Mouse (Mus musculus) thymus, postnatal 10 days (tissue): ENCODE results near the gene Gba.
"Not testable (repeated sequence)": the region's sequence is repeated elsewhere in the genome, so short reads cannot be mapped to it uniquely, and the experiment has no call there.

Experiments used
- DNase-seq, 2 experiments: peaks; one replicate each; pipeline ENCODE4 v3.0.0; 2021; ENCODE audit warnings: low spot score in 2 of 2

The Gba gene

DNA sequence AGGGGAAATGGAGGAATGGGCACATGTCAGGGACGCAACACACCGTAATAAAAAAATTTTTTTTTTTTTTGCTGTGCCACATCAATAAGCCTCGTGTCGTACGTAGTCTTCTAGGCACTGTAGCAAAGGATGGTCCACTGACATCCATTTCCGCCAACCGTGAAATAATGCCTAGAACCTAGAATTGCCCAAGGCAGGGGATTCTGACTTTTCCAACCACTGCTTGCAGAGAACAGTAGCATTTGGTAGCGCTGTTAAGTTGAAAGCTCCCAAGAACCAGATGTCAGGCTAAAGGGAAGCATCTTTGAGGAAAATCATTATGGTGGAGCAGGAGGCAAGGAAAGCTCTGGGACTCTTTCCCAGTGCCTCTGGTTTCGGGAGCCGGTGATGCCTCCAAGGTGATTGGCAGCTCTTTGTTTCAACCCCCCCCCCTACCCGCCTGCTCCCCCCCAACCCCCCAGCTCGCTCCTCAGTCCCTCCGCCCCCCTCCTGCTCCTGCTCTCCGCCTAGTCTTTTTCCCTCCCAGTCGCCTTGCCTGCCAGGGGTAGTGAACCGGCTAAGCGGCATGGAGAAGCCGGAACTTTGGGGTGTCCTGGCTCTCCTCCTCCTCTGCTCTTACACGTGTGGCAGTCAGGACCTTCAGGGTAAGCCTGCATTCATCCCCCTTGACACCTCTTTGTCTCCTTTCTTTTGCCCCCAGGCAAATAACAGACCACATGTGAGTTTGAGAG, 12.1 kb downstream of the Gba start, which contains the start of gene Thbs3:
Gene Thbs3, plus strand, starts transcription at position 500 of the 731 bp plus-strand sequence.
- DNase-seq = no peak

DNA sequence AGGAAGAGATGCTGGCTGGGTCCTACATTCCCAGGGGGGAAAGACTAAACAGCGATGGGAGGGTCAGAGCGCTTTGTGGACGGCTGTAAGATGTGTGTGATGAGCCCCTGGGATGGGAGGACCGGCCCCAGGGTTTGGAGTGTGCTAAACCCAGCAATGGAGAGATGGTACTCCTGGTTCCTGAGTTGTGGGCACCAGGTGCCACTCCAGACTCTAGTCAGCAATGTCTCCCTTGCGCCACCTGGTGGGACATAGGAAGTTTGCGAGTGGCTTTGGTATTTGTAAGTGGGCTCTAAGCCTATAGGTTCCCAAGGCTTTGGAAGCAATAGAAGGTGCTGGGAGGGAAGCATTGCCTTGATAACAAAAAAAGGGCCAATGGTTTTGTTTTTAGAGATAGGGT, 13.1 kb downstream of the Gba start:
- DNase-seq = peak; percentile 70 to 85

DNA sequence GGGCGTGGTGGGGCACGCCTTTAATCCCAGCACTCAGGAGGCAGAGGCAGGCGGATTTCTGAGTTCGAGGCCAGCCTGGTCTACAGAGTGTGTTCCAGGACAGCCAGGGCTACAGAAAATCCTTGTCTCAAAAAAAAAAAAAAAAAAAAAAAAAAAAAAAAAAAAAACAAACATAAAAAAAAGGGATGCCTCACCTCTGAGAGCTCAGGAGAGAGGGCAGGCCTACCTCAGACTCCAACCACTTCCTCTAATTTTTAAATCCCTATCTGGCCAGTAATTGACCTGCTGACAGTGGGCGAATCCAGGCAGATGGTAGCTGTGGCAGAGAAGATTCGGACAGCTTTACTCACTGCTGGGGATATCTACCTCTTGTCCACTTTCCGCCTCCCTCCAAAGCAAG, 13.7 kb downstream of the Gba start:
- not testable (repeated sequence) for DNase-seq

DNA sequence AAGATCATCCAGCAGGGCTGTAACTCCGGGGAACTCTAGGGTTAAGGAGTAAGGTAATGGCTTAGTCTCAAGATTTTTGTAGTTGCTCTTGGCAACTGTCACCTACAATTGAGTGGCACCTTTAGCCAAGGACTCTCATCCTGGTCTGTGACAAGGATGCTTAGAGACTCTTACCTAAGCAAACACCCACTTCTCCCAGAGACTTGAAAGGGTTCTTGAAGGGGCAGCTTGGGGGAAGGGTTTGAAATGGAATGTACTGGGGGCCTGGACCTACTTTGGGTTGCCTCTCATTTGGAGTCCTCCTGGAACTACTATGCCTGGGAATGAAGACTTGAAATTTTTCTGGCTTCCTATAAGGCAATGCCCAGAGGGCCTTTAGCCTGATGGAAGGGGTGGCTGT, 15.5 kb downstream of the Gba start:
- DNase-seq = no peak

DNA sequence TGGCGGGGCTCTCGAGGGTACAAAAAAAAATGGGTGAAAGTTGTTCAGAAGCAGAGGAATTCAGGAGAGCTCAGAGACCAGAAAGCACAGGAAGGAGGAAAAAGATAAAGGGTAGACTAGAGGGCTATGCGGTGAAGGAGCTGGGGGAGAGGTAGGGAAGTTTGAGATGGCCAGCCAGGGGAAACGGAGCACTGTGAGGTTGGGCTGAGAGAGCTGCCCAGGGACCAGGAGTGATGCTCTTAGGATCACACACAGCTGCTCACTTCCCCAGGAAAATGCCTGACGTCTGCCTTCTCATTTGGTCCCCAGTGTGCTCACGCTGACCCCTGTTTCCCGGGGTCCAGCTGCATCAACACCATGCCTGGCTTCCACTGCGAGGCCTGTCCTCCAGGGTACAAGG, 16.8 kb downstream of the Gba start:
- DNase-seq = no peak

DNA sequence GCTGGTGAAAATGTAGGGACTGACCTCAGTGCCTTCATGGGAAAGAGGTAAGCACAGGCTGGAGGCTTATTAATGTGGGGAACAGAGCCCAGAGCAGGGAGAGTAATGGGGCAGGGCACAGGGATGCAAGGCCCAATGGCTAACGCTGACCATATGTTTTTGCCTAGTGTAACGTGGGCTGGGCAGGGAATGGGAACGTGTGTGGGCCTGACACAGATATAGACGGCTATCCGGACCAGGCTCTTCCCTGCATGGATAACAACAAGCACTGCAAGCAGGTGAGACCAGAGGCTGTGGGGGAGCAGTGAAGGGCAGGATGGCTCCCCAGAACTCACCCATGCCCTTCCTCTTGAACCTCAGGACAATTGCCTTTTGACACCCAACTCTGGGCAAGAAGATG, 18.4 kb downstream of the Gba start:
- no peak for DNase-seq

DNA sequence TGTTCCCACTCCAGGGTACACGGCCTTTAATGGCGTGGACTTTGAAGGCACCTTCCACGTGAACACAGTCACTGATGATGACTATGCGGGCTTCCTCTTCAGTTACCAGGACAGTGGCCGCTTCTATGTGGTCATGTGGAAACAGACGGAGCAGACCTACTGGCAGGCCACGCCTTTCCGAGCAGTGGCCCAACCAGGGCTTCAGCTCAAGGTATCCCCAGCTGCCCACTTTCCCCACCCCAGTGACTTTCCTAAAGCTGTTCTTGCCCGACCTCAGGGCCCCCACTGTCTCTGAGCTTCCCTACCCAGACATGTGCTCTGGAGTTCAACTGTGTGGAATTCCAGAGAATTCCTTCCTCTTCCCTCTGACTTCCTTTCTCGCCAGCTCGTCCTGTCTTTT, 22.1 kb downstream of the Gba start:
- DNase-seq = no peak

DNA sequence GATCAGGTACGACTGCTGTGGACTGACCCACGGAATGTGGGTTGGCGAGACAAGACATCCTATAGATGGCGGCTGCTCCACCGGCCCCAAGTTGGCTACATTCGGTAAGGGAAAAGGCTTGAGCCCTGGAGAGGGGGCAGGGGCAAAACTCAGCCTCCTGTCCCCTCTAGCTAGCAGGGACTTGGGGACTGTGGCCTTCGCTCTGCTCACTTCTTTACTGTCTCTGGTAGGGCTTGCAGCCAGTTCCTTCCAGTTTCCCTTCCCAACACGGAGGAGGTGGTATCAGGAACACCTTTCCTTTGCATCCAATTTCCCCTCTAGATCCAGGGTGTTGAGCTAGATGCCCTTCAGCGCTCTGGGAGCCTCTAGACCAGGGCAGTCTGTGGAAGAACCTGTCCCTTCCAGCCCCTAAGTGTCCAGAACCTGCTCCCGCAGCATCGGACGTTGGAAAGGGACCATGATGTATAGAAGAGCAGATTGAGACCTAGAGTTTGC, 22.6 kb downstream of the Gba start:
- DNase-seq = no peak

DNA sequence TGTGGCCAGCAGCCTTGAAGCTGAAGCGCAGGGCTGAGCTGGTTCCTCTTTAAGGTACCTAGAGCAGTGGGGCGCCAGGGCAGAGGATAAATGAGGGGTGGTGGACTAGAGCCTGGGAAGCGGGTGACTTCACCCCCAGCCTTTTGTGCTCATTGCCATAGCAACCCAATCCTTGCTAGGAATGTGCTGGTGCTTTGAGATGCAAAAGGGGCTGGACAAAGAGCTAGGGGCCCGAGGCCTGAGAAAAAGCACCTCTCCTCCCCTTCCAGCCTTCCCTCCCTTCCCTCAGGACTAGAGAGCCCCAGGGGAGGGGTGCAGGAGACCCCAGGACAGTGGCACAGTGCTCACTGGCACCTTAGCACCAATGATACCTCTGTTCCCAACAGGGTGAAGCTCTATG, 23.2 kb downstream of the Gba start:
- DNase-seq = no peak

DNA sequence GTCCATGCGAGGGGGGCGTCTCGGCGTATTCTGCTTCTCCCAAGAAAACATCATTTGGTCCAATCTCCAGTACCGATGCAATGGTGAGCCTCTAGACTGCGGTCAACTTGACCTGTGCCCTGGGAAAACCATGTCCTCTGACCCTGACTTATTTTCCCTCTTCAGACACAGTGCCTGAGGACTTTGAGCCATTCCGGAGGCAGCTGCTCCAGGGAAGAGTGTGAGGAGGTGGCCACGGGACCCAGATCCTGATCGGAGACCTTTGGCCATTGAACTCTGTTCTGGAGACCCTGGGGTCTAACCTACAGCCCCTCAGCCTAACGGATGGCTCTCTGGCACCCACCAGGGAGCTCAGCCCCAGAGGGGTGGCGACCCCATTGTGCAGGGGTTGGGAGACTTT, 23.6 kb downstream of the Gba start:
- no peak for DNase-seq

DNA sequence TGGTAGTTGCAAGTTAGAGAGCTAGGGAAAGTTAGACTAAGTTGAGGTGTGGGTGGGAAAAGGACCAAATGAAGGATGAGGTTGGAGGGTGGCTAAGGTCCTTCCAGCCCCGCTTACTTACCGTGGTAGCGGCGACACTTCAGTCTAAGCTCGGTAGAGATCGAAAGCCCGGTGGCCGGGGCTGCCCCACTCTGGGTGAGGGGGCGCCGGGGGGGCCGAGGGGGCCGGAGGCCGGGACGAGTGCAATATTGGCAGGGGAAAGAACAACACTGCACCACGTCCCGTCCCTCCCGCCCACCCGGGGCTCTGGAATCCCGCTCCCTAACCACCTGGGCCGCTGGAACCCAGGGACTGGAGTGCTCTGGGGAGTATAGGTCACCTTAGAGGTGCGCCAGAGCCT, 24.2 kb downstream of the Gba start, which contains the start of gene Mtx1:
Gene Mtx1, minus strand, starts transcription at position 189 of the 400 bp plus-strand sequence.
- no peak for DNase-seq

DNA sequence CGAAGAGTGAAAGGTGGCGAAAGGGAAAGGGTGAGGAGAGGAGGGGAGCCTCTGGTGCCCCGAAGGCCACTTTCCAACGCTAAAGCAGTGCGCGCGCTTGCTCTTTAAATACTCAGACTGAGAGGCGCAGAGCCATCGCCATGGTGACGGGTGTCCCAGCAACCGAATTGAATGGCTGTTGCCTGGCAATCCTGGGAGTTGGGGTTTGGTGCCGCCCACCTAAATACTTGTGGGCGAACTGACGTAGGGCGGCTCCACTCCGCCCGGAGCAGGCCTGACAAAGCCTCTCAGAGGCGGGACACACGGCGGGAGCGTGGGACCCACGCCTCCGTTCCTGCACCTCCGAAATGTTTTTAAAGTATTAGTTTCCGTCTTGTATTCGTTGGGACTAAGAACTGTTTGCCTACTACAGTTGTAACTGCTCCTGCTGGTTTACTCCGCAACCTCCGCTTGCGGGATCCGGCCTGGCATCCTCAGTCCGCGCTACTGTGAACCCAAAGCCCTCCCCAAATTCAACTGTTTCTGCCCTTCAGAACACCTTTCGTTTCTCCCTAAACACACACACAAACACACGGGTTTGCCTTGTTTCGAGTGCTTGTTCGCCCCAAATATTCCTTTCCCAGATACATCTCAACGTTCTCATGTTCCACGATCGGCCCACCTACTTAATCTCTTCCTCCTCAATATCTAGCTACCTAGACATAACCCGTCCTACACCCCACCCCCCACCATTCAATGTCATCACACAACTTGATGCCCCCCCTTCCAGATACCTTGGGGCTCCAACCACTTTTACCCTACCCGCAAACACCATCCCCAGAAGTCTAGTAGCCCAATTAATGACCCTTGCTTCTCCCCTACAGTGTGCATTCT, 24.8 kb downstream of the Gba start:
- peak; percentile 16 to 23 for DNase-seq

DNA sequence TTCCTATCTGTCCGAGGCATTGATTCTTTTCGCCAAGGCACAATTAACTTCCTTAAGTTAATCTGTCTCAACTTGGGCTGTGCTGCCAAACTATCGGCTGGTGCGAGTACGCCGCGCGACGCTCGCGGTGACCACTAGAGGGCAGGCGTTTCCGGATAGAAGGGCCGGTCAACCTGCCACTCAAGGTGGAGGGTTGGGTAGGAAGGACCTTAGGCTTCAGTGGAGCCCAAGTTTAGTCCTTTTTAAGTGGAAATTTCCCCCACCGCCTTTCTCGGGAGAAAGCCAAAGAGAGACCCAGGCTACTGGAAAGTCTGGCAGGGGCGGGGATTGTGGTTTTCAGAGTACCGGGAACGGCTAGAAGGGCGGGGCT, 25.4 kb downstream of the Gba start:
- DNase-seq = peak; percentile 66 to 91

DNA sequence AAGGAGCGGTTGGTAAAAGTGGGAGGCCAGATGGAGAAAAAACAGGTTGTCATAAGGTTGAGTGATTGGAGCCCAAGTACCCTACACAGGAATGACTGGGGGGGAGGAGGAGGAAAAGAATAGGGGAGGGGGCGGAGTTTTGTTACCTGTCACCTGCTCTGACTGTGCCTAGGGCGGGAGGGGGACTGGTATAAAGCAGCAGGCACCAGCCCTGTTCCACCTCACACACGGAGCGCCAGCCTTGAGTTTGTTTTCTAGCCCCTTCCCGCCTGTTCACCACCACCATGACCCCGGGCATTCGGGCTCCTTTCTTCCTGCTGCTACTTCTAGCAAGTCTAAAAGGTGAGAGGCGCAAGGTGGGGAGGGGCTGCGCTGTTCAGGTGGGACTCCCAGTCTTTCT, 26.1 kb downstream of the Gba start, which contains the start of gene Muc1:
Gene Muc1, plus strand, starts transcription at position 222 of the 400 bp plus-strand sequence.
- DNase-seq = no peak

DNA sequence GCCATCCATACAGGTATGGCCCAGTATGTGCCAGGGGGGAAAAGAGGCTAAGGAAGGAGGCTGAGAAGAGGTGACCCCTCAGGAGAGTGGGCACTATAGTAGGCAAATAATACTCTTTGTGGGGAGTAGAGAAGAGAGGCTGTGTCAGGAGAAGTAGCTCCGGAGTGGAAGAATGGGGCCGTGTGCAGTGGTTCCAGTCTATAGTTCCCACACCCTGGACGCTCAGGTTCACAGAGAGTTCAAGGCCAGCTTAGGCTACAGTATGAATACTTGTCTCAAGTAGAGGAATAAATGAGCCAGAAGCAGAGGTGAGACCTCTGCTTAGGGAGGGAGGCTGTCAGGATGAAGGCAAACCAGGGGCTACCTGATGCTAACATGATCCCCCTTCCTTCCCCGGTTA, 26.5 kb downstream of the Gba start:
- DNase-seq = no peak

DNA sequence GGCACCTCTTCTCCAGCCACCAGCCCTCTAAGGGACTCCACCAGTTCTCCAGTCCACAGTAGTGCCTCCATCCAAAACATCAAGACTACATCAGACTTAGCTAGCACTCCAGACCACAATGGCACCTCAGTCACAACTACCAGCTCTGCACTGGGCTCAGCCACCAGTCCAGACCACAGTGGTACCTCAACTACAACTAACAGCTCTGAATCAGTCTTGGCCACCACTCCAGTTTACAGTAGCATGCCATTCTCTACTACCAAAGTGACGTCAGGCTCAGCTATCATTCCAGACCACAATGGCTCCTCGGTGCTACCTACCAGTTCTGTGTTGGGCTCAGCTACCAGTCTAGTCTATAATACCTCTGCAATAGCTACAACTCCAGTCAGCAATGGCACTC, 27.8 kb downstream of the Gba start:
- DNase-seq = no peak

DNA sequence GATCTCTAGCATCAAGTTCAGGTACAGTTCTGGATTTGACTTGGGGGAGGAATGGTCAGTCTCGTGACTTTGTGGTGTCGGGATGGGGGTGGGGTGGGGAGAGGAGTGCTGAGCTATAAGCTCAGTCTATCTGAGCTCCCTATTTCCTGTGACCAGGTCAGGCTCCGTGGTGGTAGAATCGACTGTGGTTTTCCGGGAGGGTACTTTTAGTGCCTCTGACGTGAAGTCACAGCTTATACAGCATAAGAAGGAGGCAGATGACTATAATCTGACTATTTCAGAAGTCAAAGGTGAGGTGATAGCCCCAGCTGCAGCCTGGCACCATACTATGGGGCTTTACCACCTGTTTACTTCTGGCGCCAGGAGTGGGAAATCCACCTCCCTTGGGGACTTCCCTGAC, 28.6 kb downstream of the Gba start:
- no peak for DNase-seq

DNA sequence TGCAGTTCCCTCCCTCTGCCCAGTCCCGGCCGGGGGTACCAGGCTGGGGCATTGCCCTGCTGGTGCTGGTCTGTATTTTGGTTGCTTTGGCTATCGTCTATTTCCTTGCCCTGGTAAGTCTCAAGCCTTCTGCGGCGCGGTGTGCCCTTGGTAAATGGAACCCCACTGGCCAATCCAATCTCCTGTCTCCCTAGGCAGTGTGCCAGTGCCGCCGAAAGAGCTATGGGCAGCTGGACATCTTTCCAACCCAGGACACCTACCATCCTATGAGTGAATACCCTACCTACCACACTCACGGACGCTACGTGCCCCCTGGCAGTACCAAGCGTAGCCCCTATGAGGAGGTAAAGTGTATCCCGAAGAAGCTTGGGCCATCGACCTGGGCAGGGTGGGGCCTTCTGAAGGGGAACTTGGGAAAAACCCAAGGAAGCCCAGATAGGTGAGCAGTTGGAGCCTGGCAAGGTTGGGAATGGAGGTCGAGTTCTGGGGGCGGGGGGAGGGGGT, 29.1 kb downstream of the Gba start:
- no peak for DNase-seq

DNA sequence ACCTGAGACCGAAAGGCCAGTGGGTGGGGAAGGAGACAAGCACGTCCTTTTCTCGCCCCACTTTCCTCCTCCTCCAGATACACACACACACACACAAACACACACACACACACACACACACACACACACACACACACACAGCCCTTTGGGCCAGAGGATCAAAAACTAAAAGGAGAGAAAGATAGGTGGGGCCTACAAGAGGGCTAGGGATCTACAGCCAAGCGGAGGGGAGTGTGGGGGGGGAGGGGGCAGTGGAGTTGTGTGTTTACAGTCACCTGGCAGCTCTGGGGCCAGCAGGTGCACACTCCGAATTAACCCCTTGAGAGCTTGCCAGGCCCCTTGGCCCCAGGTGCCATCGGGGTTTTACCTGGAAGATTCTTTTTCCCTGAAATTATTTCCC, 29.9 kb downstream of the Gba start:
- no peak for DNase-seq

DNA sequence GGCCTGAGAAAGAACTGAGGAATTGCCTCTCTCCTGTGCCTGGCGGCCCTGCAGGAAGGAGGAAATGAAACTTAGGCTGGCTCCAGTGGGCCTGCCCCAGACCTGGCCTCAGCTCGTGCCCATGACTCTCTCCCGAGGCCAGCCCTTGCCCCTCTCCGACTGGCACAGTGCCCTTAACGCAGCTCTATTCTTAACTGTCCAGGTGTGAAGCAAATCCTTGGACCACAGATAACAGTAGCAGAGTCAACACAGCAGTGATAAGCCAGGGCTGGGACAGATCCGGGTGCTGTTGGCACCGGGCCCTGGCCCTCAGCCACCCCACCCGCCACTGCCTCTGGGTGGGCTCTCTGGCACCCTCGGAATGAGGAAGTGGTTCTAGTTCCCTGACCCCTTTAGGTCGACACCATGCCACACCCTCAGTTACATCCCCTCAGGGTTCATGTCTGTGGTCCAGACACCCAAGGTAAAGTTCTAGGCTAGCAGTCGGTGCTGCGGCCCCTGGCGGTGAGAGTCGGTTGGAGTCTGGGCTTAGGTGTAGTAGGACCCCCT, 30.9 kb downstream of the Gba start:
- no peak for DNase-seq

DNA sequence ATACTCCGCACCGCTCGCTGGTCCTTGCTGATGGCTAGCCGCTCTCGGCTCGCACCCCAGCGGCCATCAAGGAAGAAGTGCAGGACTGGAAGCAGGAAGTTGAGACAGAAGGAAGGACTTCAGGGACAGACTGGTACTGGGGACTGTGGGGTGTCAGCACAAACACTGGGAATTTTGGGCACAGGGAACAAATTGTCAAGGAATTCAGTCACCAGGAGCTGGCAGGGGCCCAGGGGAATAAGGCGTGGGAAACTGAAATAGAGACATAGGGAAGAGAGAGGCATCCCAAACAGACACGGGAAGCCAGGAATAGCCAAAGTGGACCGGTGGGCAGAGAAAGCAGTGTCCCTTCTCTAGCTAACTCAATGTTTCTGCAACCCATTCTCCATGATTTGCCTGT, 33.8 kb downstream of the Gba start:
- no peak for DNase-seq

DNA sequence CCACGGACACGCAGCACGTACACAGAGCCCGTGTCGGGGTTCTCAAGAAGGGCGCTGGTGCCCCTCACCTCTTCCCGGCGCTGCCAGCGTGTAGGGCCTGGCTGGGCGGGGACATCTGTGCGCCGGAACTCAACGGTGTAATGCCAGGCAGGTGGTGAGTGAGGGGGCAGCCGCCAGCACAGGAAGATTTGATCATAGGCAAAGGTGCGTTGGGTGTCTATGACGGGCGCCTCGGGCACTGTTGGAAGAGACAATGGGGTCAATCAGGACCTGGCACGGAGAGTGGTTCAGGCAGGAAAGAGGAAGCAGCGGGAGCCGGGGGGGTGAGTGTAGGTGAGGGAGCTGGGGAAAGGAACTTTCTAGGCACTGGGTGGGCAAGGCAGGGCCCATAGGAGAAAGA, 35.0 kb downstream of the Gba start:
- no peak for DNase-seq
